11 mouse cellular contexts compared by ENCODE assay signal in genomic region chr7:16699042-16699441, GRCm38 (mm10). TPM values are rescaled to one million over a fixed set of nuclear protein-coding genes. Genes with fewer than 3 reads are reported as not detected.
DNase-seq lines count a peak whose midpoint lies in the region; ATAC-seq and TF ChIP-seq lines count a peak whose summit lies in the region.
"Had no signal": no experiment of that assay in that cellular context is flagged by ENCODE, and none has a peak within 500 bp of the region (broad histone marks: within the 10 kb centered on the region; RNA-seq: fewer than 3 reads in every experiment).

No protein-coding gene starts in this region.

- no peaks in the 10 kb centered on the region for H3K27me3 ChIP-seq in intestine, postnatal 0 days (replicated peaks; ENCODE audit: control insufficient read depth, insufficient read depth, low read length)
- H3K27me3 ChIP-seq in intestine, embryonic 15.5 days (replicated peaks), result no peaks in the 10 kb centered on the region
- peaks cover 7 to 9% of the 10 kb centered on the region in 2 experiments; a peak in 3 of 4 replicates for H3K27me3 ChIP-seq in MEL (ENCODE audit: control insufficient read depth in 1 of 2, insufficient read depth in 2 of 2, low read length in 2 of 2)
- no peaks in the 10 kb centered on the region for H3K27me3 ChIP-seq in forebrain, embryonic 16.5 days (replicated peaks; ENCODE audit: control insufficient read depth, insufficient read depth, low read length)
- H3K27me3 ChIP-seq: liver, embryonic 15.5 days had no signal

- no peak overlapping the region for H3K27ac ChIP-seq in intestine, postnatal 0 days (ENCODE audit: low read depth, low read length)
- no peak overlapping the region for H3K27ac ChIP-seq in intestine, embryonic 15.5 days
- H3K27ac ChIP-seq in MEL (ENCODE audit: control insufficient read depth, low read depth, low read length), result no peak overlapping the region
- no peak overlapping the region for H3K27ac ChIP-seq in forebrain, embryonic 16.5 days (ENCODE audit: low read length)
- H3K27ac ChIP-seq: liver, embryonic 15.5 days had no signal

- H3K36me3 ChIP-seq in intestine, postnatal 0 days (ENCODE audit: control insufficient read depth, insufficient read depth), result no peaks in the 10 kb centered on the region
- H3K36me3 ChIP-seq in intestine, embryonic 15.5 days, result no peaks in the 10 kb centered on the region
- no peaks in the 10 kb centered on the region for H3K36me3 ChIP-seq in MEL (ENCODE audit: control insufficient read depth in 1 of 2, insufficient read depth in 2 of 2, low read length in 2 of 2)
- H3K36me3 ChIP-seq in forebrain, embryonic 16.5 days (ENCODE audit: control insufficient read depth, insufficient read depth), result no peaks in the 10 kb centered on the region
- H3K36me3 ChIP-seq: liver, embryonic 15.5 days had no signal

- H3K9me3 ChIP-seq in intestine, postnatal 0 days (ENCODE audit: control insufficient read depth), result no peaks in the 10 kb centered on the region
- no peaks in the 10 kb centered on the region for H3K9me3 ChIP-seq in intestine, embryonic 15.5 days
- H3K9me3 ChIP-seq in MEL (replicated peaks; ENCODE audit: insufficient read depth, low read length), result no peaks in the 10 kb centered on the region
- H3K9me3 ChIP-seq in forebrain, embryonic 16.5 days (ENCODE audit: control insufficient read depth, low read length), result no peaks in the 10 kb centered on the region
- H3K9me3 ChIP-seq: liver, embryonic 15.5 days had no signal

- H3K9ac ChIP-seq in intestine, postnatal 0 days (ENCODE audit: low read depth, low read length), result no peak overlapping the region
- H3K9ac ChIP-seq in intestine, embryonic 15.5 days, result no peak overlapping the region
- H3K9ac ChIP-seq in MEL (ENCODE audit: control insufficient read depth, low read depth, low read length, poor library complexity, severe bottlenecking), result no peak overlapping the region
- H3K9ac ChIP-seq in forebrain, embryonic 16.5 days (replicated peaks; ENCODE audit: low read depth, low read length), result no peak overlapping the region
- H3K9ac ChIP-seq: liver, embryonic 15.5 days had no signal

- WGBS in intestine, postnatal 0 days, result 47% methylated on average over 2 of the region's 2 CpGs
- WGBS in intestine, embryonic 15.5 days, result 40% methylated on average over 2 of the region's 2 CpGs
- WGBS in forebrain, embryonic 16.5 days, result 34% methylated on average over 2 of the region's 2 CpGs

- no peak for TF ChIP-seq POLR2A in MEL (IDR thresholded peaks at IDR 0.05; ENCODE audit: control insufficient read depth in 1 of 2, insufficient read depth in 1 of 2, low read depth in 1 of 2, low read length in 2 of 2, poor library complexity in 1 of 2)

- H3K4me1 ChIP-seq in intestine, postnatal 0 days (replicated peaks; ENCODE audit: control insufficient read depth, insufficient read depth, low read length), result no peaks in the 10 kb centered on the region
- H3K4me1 ChIP-seq in intestine, embryonic 15.5 days (replicated peaks), result no peaks in the 10 kb centered on the region
- no peaks in the 10 kb centered on the region for H3K4me1 ChIP-seq in MEL (ENCODE audit: control insufficient read depth in 1 of 2, insufficient read depth in 2 of 2, low read length in 2 of 2)
- no peaks in the 10 kb centered on the region for H3K4me1 ChIP-seq in forebrain, embryonic 16.5 days (replicated peaks; ENCODE audit: control insufficient read depth, insufficient read depth, low read length)
- H3K4me1 ChIP-seq: liver, embryonic 15.5 days had no signal

- ATAC-seq in intestine, postnatal 0 days, result no peak
- no peak for ATAC-seq in intestine, embryonic 15.5 days
- peak; percentile 88 for ATAC-seq in granulocyte monocyte progenitor cell, adult 5-6 weeks (replicated peaks; ENCODE audit: poor library complexity, severe bottlenecking)
- ATAC-seq in forebrain, embryonic 16.5 days, result no peak
- ATAC-seq: forebrain, embryonic 14.5 days; intestine, embryonic 16.5 days had no signal

- TF ChIP-seq EP300 in MEL (IDR thresholded peaks at IDR 0.05; ENCODE audit: low read depth in 1 of 2, low read length in 2 of 2), result no peak

- no peaks in the 10 kb centered on the region for H3K79me2 ChIP-seq in MEL (ENCODE audit: control insufficient read depth, insufficient read depth, low read length, poor library complexity)

- peak; percentile 75 for DNase-seq in A20 (ENCODE audit: low read depth, low spot score)
- peak; percentile 84 for DNase-seq in MEL (ENCODE audit: low read depth, low spot score)
- no peak for DNase-seq in cerebellum, postnatal 14 days
- DNase-seq in right cerebral cortex, postnatal 14 days, result no peak

- TF ChIP-seq RAD21 in MEL (IDR thresholded peaks at IDR 0.05; ENCODE audit: low read depth, low read length), result peak; percentile 66

- H3K4me3 ChIP-seq in intestine, postnatal 0 days (ENCODE audit: low read depth, low read length), result no peak overlapping the region
- H3K4me3 ChIP-seq in intestine, embryonic 15.5 days (replicated peaks), result no peak overlapping the region
- H3K4me3 ChIP-seq in MEL (ENCODE audit: control insufficient read depth in 1 of 2, insufficient read depth in 1 of 2, low read depth in 2 of 2, low read length in 2 of 2), result no peak overlapping the region
- H3K4me3 ChIP-seq in forebrain, embryonic 16.5 days (replicated peaks; ENCODE audit: low read length), result no peak overlapping the region
- H3K4me3 ChIP-seq: liver, embryonic 15.5 days had no signal

- TF ChIP-seq CTCF in intestine, postnatal 0 days (IDR thresholded peaks at IDR 0.05; ENCODE audit: low read depth), result peak; percentile 72
- TF ChIP-seq CTCF in MEL (IDR thresholded peaks at IDR 0.05 in 2 of 3, conservative IDR thresholded peaks at IDR 0.05 in 1 of 3; ENCODE audit: control insufficient read depth in 1 of 3, insufficient read depth in 1 of 3, low read depth in 2 of 3, low read length in 3 of 3, poor library complexity in 1 of 3, severe bottlenecking in 1 of 3), result peak; percentile 70 to 86 (median 77)

- no peak overlapping the region for H3K4me2 ChIP-seq in intestine, postnatal 0 days (replicated peaks; ENCODE audit: low read depth)
- H3K4me2 ChIP-seq in intestine, embryonic 15.5 days (replicated peaks), result no peak overlapping the region
- H3K4me2 ChIP-seq in forebrain, embryonic 16.5 days (ENCODE audit: low read length), result no peak overlapping the region
- H3K4me2 ChIP-seq: liver, embryonic 15.5 days had no signal

TF ChIP-seq in MEL, 35 proteins besides CTCF, POLR2A, EP300 and RAD21 (continues in another document):
- no peak for TF ChIP-seq MEF2A (IDR thresholded peaks at IDR 0.05; ENCODE audit: extremely low read depth, insufficient replicate concordance, low read depth, low read length, poor library complexity, severe bottlenecking)
- TF ChIP-seq MXI1 (IDR thresholded peaks at IDR 0.05; ENCODE audit: low read depth, low read length), result 0 out of 2 replicates have a peak, but pooled peaks have one; percentile 15
- TF ChIP-seq ZMIZ1 (IDR thresholded peaks at IDR 0.05; ENCODE audit: low read depth, low read length), result no peak
- TF ChIP-seq ZC3H11A (IDR thresholded peaks at IDR 0.05; ENCODE audit: low read depth, low read length), result peak; percentile 48
- 0 out of 2 replicates have a peak, but pooled peaks have one; percentile 14 for TF ChIP-seq HCFC1 (IDR thresholded peaks at IDR 0.05; ENCODE audit: low read depth, low read length)
- no peak for TF ChIP-seq ZKSCAN1 (IDR thresholded peaks at IDR 0.05; ENCODE audit: low read depth, low read length)
- peak; percentile 53; the same call in 1 of the 2 replicates for TF ChIP-seq ELF1 (IDR thresholded peaks at IDR 0.05; ENCODE audit: low read depth, low read length)
- TF ChIP-seq SMC3 (IDR thresholded peaks at IDR 0.05; ENCODE audit: low read depth, low read length), result peak; percentile 60
- TF ChIP-seq USF2 (IDR thresholded peaks at IDR 0.05; ENCODE audit: borderline replicate concordance in 1 of 2, insufficient read depth in 1 of 2, low read depth in 1 of 2, low read length in 2 of 2), result no peak
- no peak for TF ChIP-seq CHD1 (IDR thresholded peaks at IDR 0.05; ENCODE audit: low read depth, low read length)
- no peak for TF ChIP-seq USF1 (IDR thresholded peaks at IDR 0.05; ENCODE audit: low read depth, low read length)
- TF ChIP-seq TAL1 (IDR thresholded peaks at IDR 0.05; ENCODE audit: low read length), result no peak
- TF ChIP-seq TCF12 (IDR thresholded peaks at IDR 0.05; ENCODE audit: low read depth, low read length), result no peak
- TF ChIP-seq MAX (IDR thresholded peaks at IDR 0.05; ENCODE audit: low read length), result no peak

RNA-seq across cellular contexts. Expression of gene Ceacam9, which starts 22.7 kb away (rescaled TPM):
- polyA plus RNA-seq in intestine, postnatal 0 days (2015; fragmentation: Nextera tagmentation; extraction: Ambion mirVana), result not detected in 2 replicates
- polyA plus RNA-seq in intestine, embryonic 15.5 days (2015; fragmentation: Nextera tagmentation; extraction: Ambion mirVana), result not detected in 2 replicates
- not detected in 2 replicates for total RNA-seq in MEL (2012; rRNA removed)
- not detected for polyA plus RNA-seq in MEL (2012; ENCODE audit: insufficient read depth in 1 of 2, insufficient read length in 2 of 2, low read depth in 1 of 2, low replicate concordance in 2 of 2, missing spikeins in 1 of 2)
- not detected in 2 replicates for total RNA-seq in granulocyte monocyte progenitor cell, adult 5-6 weeks (2014; fragmentation: Nextera tagmentation)
- not detected in 2 replicates for total RNA-seq in granulocyte monocyte progenitor cell, adult 5-6 weeks (2017)
- polyA plus RNA-seq in forebrain, embryonic 16.5 days (2015; fragmentation: Nextera tagmentation; extraction: Ambion mirVana), result 0.15 and 0.20 TPM in 2 replicates
- polyA plus RNA-seq: forebrain, embryonic 14.5 days; intestine, embryonic 16.5 days; liver, embryonic 15.5 days had no signal

RNA-seq across cellular contexts. Expression of gene Ceacam15, which starts 23.5 kb away (rescaled TPM):
- polyA plus RNA-seq in intestine, postnatal 0 days (2015; fragmentation: Nextera tagmentation; extraction: Ambion mirVana), result not detected in 2 replicates
- not detected in 2 replicates for polyA plus RNA-seq in intestine, embryonic 15.5 days (2015; fragmentation: Nextera tagmentation; extraction: Ambion mirVana)
- not detected in 2 replicates for total RNA-seq in MEL (2012; rRNA removed)
- polyA plus RNA-seq in MEL (2012; ENCODE audit: insufficient read depth in 1 of 2, insufficient read length in 2 of 2, low read depth in 1 of 2, low replicate concordance in 2 of 2, missing spikeins in 1 of 2), result not detected
- total RNA-seq in granulocyte monocyte progenitor cell, adult 5-6 weeks (2014; fragmentation: Nextera tagmentation), result not detected in 2 replicates
- not detected in 2 replicates for total RNA-seq in granulocyte monocyte progenitor cell, adult 5-6 weeks (2017)
- polyA plus RNA-seq in forebrain, embryonic 16.5 days (2015; fragmentation: Nextera tagmentation; extraction: Ambion mirVana), result not detected in 2 replicates
- polyA plus RNA-seq: forebrain, embryonic 14.5 days; intestine, embryonic 16.5 days; liver, embryonic 15.5 days had no signal

RNA-seq across cellular contexts. Expression of gene Ap2s1, which starts 39.2 kb away (rescaled TPM):
- 316 and 329 TPM in 2 replicates for polyA plus RNA-seq in intestine, postnatal 0 days (2015; fragmentation: Nextera tagmentation; extraction: Ambion mirVana)
- polyA plus RNA-seq in intestine, embryonic 15.5 days (2015; fragmentation: Nextera tagmentation; extraction: Ambion mirVana), result 248 and 256 TPM in 2 replicates
- 279 and 288 TPM in 2 replicates for total RNA-seq in MEL (2012; rRNA removed)
- polyA plus RNA-seq in MEL (2012; ENCODE audit: insufficient read depth in 1 of 2, insufficient read length in 2 of 2, low read depth in 1 of 2, low replicate concordance in 2 of 2, missing spikeins in 1 of 2), result 100 to 1,000 TPM in 1 of 2 experiments, not detected in 1; 297 TPM
- 141 and 168 TPM in 2 replicates for total RNA-seq in granulocyte monocyte progenitor cell, adult 5-6 weeks (2014; fragmentation: Nextera tagmentation)
- total RNA-seq in granulocyte monocyte progenitor cell, adult 5-6 weeks (2017), result 102 and 128 TPM in 2 replicates
- 364 and 377 TPM in 2 replicates for polyA plus RNA-seq in forebrain, embryonic 16.5 days (2015; fragmentation: Nextera tagmentation; extraction: Ambion mirVana)

Comparison
In these comparisons a context has a peak if more than half of its experiments do, and no peak if none do; other contexts are left out.
1. DNase-seq: peak in A20 (single experiment) and MEL (single experiment); none in cerebellum, postnatal 14 days (0 of 2) and right cerebral cortex, postnatal 14 days (single experiment).